Mouse (Mus musculus): ENCODE measurements around the gene Krtap1-3.

GRCm38 (mm10) chr11:99556195-99556594 lies 34.9 kb downstream of the Krtap1-3 start:
- no peak for TF ChIP-seq CTCF (IDR thresholded peaks at IDR 0.05; ENCODE audit: extremely low read depth, insufficient read length, insufficient replicate concordance, low read depth, low read length)
- TF ChIP-seq POLR2A (IDR thresholded peaks at IDR 0.05; ENCODE audit: low read depth, low read length): no peak
